Mouse (Mus musculus) G1E (cell line): Measurements from ENCODE around the gene Sec61g.

ENCODE experiments used
- CTCF ChIP-seq: IDR thresholded peaks from 2 replicates; pipeline ENCODE4 v1.5.1; 2012; ENCODE audit warnings: low read depth, low read length, inconsistent platforms, mixed read lengths
- POLR2AphosphoS5 ChIP-seq: IDR thresholded peaks from 2 replicates; pipeline ENCODE4 v1.6.1; 2012; ENCODE audit warnings: low read depth, low read length, inconsistent platforms; ENCODE audit not compliant: insufficient replicate concordance

- TF ChIP-seq CTCF, result no peak
- TF ChIP-seq POLR2AphosphoS5, result no peak
Measured at GRCm38 (mm10) chr11:16508052-16508654, at the start of gene Sec61g.
